ENCODE assay signal across 9 mouse cellular contexts in the genomic region with DNA sequence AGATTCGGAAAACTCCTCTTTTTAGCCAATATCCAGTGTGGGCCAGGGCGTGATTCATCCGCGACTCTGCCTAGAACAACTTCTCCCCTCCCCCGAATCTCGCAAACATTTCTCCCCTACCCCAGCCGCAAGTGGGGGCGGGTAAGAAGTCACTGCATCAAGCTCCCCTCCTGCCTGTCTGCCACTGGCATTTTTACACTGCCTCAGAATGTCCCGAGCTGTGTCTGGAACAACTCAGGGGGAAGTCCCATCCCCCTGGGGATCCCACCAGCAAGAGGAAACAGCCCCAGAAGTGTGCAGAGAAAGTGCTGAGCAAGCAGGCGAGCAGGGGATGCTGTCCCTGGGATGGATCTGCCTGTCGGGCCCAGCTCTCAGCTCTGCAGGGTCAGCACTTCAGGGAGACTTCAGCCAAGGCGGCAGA. TPM values are rescaled to one million over a fixed set of nuclear protein-coding genes. Genes with fewer than 3 reads are reported as not detected.
DNase-seq lines count a peak whose midpoint lies in the region; ATAC-seq lines count a peak whose summit lies in the region.
"Had no signal": no experiment of that assay in that cellular context is flagged by ENCODE, and none has a peak within 500 bp of the region (broad histone marks: within the 10 kb centered on the region; RNA-seq: fewer than 3 reads in every experiment).

No protein-coding gene starts in this region.

- peak; percentile 58; the same call in 1 of the 2 replicates for ATAC-seq in heart, embryonic 11.5 days (replicated peaks; ENCODE audit: insufficient number of reproducible peaks, low FRiP score, low TSS enrichment)

- H3K27ac ChIP-seq in heart, embryonic 11.5 days (ENCODE audit: low read depth, low read length): peak overlapping the region; percentile 54; the same call in 1 of the 2 replicates

- H3K36me3 ChIP-seq in heart, embryonic 11.5 days (ENCODE audit: control insufficient read depth, insufficient read depth, low read length): no peaks in the 10 kb centered on the region

- H3K4me3 ChIP-seq in heart, embryonic 11.5 days (ENCODE audit: low read depth, low read length): no peak overlapping the region
- H3K4me3 ChIP-seq: megakaryocyte, embryonic 14.5 days had no signal

- DNase-seq in adrenal gland, postnatal 14 days: peak; percentile 55
- no peak for DNase-seq in adrenal gland, postnatal 25 days
- DNase-seq in adipocyte (ENCODE audit: low spot score): peak; percentile 53
- peak; percentile 64 to 86 for DNase-seq in kidney, postnatal 25 days
- peak; percentile 27 for DNase-seq in lung, postnatal 36 days
- no peak for DNase-seq in cerebellum, postnatal 10 days
- DNase-seq in spleen, postnatal 14 days (ENCODE audit: low spot score in 2 of 2): no peak

- peaks cover 11% of the 10 kb centered on the region for H3K4me1 ChIP-seq in heart, embryonic 11.5 days (ENCODE audit: control insufficient read depth, insufficient read depth, low read length)

- 0 out of 2 replicates have a peak, but pooled peaks cover 3% of the 10 kb centered on the region for H3K9me3 ChIP-seq in heart, embryonic 11.5 days (replicated peaks; ENCODE audit: control insufficient read depth, low read length)

- H3K9ac ChIP-seq in heart, embryonic 11.5 days (ENCODE audit: low read depth, low read length): no peak overlapping the region

- 11% methylated on average over 12 of the region's 12 CpGs for whole genome bisulfite sequencing in heart, embryonic 11.5 days (ENCODE audit: insufficient replicate concordance)

- peak overlapping the region; percentile 40 for H3K4me2 ChIP-seq in heart, embryonic 11.5 days

- peaks cover 3% of the 10 kb centered on the region; the same call in 1 of the 2 replicates for H3K27me3 ChIP-seq in heart, embryonic 11.5 days (ENCODE audit: control insufficient read depth, insufficient read depth, low read length)

RNA-seq across cellular contexts. Expression of a gene that starts 11.0 kb away (rescaled TPM):
- 429 and 451 TPM in 2 replicates for total RNA-seq in adrenal gland, postnatal 14 days (2021)
- 708 and 898 TPM in 2 replicates for total RNA-seq in adrenal gland, postnatal 25 days (2021)
- polyA plus RNA-seq in heart, embryonic 11.5 days (2014; fragmentation: Nextera tagmentation; extraction: Ambion mirVana): 104 and 106 TPM in 2 replicates

RNA-seq across cellular contexts. Expression of a gene that starts 11.3 kb away (rescaled TPM):
- 33.8 and 38.4 TPM in 2 replicates for total RNA-seq in adrenal gland, postnatal 14 days (2021)
- total RNA-seq in adrenal gland, postnatal 25 days (2021): 45.0 and 50.7 TPM in 2 replicates
- 31.6 and 35.3 TPM in 2 replicates for polyA plus RNA-seq in heart, embryonic 11.5 days (2014; fragmentation: Nextera tagmentation; extraction: Ambion mirVana)

RNA-seq across cellular contexts. Expression of a gene that starts 16.7 kb away (rescaled TPM):
- total RNA-seq in adrenal gland, postnatal 14 days (2021): 9.6 and 10.9 TPM in 2 replicates
- 5.4 and 7.7 TPM in 2 replicates for total RNA-seq in adrenal gland, postnatal 25 days (2021)
- 11.7 and 12.3 TPM in 2 replicates for polyA plus RNA-seq in heart, embryonic 11.5 days (2014; fragmentation: Nextera tagmentation; extraction: Ambion mirVana)

RNA-seq across cellular contexts. Expression of a gene that starts 48.0 kb away (rescaled TPM):
- 8.2 and 10.4 TPM in 2 replicates for total RNA-seq in adrenal gland, postnatal 14 days (2021)
- 10.9 and 16.0 TPM in 2 replicates for total RNA-seq in adrenal gland, postnatal 25 days (2021)
- polyA plus RNA-seq in heart, embryonic 11.5 days (2014; fragmentation: Nextera tagmentation; extraction: Ambion mirVana): 2.8 and 4.1 TPM in 2 replicates

RNA-seq across cellular contexts. Expression of a gene that starts 48.9 kb away (rescaled TPM):
- 4.1 and 16.3 TPM in 2 replicates for total RNA-seq in adrenal gland, postnatal 14 days (2021)
- total RNA-seq in adrenal gland, postnatal 25 days (2021): 1.5 and 3.3 TPM in 2 replicates
- polyA plus RNA-seq in heart, embryonic 11.5 days (2014; fragmentation: Nextera tagmentation; extraction: Ambion mirVana): 0.97 and 1.5 TPM in 2 replicates

Comparison
In these comparisons a context has a peak if more than half of its experiments do, and no peak if none do; other contexts are left out.
1. DNase-seq: peak in adrenal gland, postnatal 14 days (single experiment), adipocyte (single experiment), kidney, postnatal 25 days (2 of 2) and lung, postnatal 36 days (single experiment); none in adrenal gland, postnatal 25 days (single experiment), cerebellum, postnatal 10 days (0 of 2) and spleen, postnatal 14 days (0 of 2).